Mouse (Mus musculus): Measurements from ENCODE around the gene Csgalnact2.

The Csgalnact2 gene

DNA sequence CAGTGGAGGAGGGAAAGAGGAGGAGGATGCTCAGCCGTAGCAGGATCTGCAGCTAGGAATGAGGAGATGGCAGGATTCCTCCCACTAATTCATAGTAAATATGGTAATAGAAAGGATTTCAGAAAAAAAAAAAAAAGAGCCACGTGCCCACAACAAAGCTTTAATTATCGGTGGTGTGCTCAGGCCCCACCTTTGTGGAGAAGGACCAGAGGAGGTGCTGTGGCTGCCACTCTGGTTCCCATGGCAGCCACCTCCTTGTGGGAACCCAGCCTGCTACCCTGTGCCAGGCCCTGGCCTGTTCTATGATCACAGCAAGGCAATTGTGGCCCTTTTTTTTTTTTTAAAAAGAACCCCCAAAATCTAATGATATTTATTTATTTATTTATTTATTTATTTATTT, 67.5 kb downstream of the Csgalnact2 start:
- no peak for DNase-seq

DNA sequence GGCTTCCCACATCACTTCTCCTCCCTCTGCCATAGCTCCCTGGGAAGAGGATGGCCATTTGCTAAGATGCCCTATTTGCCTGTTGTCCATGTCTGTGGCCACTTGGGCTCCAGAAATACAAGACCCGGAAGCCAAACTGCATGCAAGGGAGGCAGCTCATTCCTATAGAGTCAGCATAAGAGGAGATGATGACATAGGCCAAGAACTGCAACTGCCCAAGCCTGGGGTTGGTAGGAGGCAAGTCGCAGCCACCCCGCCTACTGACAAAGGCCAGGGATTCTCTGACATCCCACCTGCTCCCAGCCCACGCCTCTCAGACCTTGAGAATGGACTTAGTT, 68.0 kb downstream of the Csgalnact2 start:
- no peak for DNase-seq

DNA sequence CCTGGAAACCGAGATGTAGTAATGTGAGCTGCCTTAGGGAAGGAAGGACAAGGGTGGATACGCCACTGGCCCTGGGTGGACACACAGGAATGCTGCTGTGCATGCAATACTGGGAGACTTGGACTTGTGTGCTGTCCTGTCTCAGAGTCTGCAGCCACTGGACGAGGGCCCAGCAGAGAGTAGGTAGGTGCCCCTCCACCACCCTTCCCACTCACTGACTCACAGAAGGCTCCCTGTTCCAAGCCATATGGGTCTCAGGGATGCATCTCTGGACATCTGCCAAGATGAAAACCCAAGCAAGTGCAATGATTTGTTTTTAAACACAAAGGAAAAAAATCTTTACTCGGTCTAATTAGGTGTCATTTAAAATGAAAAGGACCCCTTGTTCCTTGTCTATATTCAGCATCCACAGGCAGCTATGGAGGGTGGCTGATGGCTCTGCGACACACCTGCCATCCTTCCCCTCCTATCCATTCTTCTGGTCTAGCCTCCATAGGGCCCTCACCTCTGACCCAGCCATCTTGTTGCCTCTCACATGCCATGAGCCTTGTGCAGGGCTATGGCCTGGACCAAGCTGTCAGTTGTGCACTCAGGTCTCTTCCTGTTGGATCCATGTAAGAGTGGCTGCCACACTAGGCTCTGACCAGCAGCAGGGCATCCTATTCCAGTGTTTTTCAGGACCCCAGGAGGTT, 68.5 kb downstream of the Csgalnact2 start:
- DNase-seq = no peak

DNA sequence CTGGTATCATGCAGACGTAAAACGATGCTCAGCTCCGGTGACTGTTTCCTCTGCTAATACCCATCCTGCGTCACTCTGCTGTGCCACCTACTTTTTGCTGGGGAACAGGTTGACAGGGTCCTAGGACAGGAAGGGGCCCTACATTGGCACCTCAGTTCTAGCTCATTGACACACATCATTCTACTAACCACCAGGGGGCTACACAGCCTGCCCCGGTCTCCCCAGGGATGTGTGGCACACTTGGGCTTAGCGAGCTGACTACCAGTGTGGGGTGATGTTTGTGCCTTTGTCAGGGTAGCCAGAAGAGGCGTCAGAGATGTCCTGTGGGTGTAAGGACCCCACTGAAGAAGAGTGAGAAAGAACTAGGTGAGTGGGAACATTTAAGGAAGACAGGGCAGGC, 71.2 kb downstream of the Csgalnact2 start:
- DNase-seq = no peak

DNA sequence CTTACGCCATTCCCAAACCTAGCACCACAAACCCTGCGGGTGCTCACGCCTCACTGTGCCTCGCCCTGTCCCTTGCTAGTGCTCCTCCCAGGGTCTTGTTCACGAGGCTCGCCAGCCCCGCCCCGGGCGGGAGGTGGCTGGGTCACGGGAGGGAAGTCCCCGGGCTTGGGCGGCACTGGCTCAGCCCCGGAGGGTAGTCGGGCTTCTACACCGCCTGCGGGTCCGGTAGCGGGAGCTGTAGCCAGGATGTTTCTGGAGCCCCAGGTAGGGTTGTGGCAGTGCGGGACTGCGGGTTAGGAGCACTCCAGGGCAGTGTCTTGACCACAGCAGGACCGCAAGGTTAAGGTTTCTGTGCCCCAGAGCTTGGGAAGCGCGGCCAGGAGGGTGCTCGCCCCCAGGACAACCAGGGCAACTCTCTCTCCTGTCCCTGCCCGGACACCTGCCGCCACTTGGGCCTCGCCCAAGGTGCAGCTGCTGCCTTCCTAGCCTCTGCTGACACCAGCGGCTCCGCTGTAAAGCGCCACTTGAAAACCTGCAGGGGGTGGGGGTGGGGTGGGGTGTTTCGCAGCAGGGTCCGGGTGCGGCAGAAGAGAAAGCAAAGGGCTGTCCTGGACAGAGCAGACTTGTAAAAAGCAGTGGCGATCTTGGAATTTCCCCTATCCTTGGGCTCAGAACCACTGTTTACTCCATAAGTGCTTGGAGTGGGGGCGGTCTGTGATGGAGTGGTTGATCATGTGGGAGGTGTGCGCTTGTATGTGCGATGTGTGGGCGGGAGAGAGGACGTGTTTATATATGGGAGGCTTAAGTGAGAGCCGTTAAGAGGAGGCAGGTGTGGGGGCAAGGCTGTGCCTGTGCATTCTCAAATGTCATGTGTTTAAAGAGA, 72.5 kb downstream of the Csgalnact2 start:
- peak; percentile 86 for DNase-seq

DNA sequence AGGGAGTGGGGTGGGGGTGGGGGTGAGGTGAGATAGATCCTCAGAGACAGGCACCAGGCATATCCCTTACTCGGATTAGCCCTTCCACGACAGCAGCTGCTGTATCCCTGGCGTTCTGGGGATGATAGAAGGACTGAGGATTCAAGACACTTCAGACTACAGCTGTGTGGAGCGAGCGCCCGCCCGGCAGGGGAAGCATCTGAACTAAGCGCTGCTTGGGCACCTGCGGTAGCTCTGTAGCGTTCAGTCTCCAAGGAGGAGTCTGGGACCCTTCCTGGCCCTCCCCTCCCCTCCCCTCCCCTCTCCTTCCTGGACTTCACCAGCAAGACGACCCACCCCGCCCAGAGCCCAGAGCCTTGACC, 73.1 kb downstream of the Csgalnact2 start:
- no peak for DNase-seq

DNA sequence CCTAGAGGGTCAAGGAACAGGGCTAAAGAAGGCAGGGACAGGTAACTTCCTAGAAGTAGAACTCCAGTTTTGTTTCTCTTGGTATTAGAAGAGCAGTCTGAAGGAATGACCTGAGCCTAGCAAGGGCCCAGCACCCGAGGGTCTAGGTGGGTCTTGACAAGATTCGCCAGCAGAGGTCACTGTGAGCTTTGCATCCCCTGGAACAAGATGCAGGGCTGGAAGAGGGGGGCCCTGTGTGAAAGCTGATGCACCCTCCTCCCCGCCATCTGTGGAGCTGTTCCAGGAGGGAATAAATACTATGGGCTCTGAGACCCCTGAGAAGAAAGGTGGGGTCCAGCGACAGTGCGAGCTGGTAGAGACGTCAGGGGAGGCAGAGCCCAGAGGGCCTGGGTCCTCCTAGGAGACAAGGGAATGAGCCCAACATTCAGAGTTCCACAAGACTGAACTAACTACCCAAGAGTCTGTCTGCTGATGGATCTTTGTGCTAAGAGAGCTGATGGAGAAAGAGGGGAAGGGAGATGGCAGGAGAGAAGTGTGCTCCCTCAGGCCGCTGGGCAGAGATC, 73.9 kb downstream of the Csgalnact2 start:
- DNase-seq = peak; percentile 91

DNA sequence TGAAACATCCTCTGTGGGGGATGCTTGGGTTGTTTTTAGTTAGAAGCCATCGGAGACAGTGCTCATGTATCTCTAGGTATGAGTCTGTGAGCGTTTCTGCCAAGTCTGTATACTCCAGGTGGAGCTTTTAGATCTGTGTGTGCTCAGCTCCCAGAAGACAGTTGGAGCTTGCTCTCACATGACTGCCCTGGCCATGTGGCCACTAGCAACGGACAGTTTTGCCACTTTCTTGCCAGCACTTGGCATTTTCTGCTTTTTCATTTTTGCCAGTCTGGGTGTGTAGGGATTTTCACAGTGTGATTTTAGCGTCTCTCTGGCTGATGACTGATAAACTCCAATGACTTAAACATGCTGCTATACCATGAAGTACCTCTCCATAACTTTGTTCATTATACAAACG, 75.7 kb downstream of the Csgalnact2 start:
- no peak for DNase-seq

DNA sequence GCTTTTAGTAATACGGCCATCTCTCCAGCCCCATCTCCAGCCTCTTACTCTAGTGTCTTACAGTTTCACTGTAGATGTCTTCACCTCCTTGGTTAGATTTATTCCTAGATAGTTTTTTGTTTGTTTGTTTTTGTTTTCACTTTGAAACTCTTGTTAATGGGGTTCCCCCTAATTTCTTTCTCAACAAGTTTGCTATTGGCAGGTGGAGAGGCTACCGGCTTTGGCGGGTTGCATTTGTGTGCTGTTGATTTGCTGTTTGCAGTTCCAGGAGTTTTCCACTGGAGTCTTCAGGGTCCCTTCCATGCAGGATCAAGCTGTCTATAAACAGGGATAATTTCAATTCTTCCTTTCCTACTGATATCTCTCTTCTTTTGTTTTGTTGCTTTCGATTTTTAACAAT, 77.7 kb downstream of the Csgalnact2 start:
- DNase-seq = no peak

Measured in lung, postnatal 36 days (tissue).